Mouse (Mus musculus) forebrain, embryonic 11.5 days (tissue): ENCODE measurements around the gene Gm45713. TPM values are rescaled to one million over a fixed set of nuclear protein-coding genes. Genes with fewer than 3 reads are reported as not detected.

ENCODE experiments used
- ATAC-seq: fragments of 200-750 bp; cut with Nextera tagmentation; replicated peaks from 2 replicates; pipeline ENCODE4 v1.8.0; 2017; ENCODE audit warnings: moderate TSS enrichment; ENCODE audit not compliant: low FRiP score
- DNase-seq: peaks from one replicate; pipeline ENCODE4 v3.0.0-alpha.2; 2017; ENCODE audit warnings: low spot score
- H3K27ac ChIP-seq: fragments of 300-500 bp; sonication (generic); 2 replicates; pipeline ENCODE4 v1.5.1; 2014; ENCODE audit warnings: low read depth, low read length
- H3K27me3 ChIP-seq: fragments of 300-500 bp; sonication (generic); 2 replicates; pipeline ENCODE4 v1.6.1; 2014; ENCODE audit warnings: mild to moderate bottlenecking, low read length, mixed read lengths; ENCODE audit not compliant: control insufficient read depth, insufficient read depth
- H3K36me3 ChIP-seq: fragments of 300-500 bp; sonication (generic); 2 replicates; pipeline ENCODE4 v1.6.1; 2014; ENCODE audit warnings: mild to moderate bottlenecking, low read length, moderate library complexity, mixed read lengths; ENCODE audit not compliant: control insufficient read depth, insufficient read depth
- H3K4me1 ChIP-seq: fragments of 300-500 bp; sonication (generic); replicated peaks from 2 replicates; pipeline ENCODE4 v1.6.1; 2014; ENCODE audit warnings: low read length, mixed read lengths; ENCODE audit not compliant: control insufficient read depth, insufficient read depth
- H3K4me2 ChIP-seq: fragments of 300-500 bp; sonication (generic); 2 replicates; pipeline ENCODE4 v1.6.1; 2014; ENCODE audit warnings: low read depth, mild to moderate bottlenecking, low read length, moderate library complexity, mixed read lengths; ENCODE audit not compliant: severe bottlenecking
- H3K4me3 ChIP-seq: fragments of 300-500 bp; sonication (generic); 2 replicates; pipeline ENCODE4 v1.5.1; 2014; ENCODE audit warnings: low read depth, low read length
- H3K9ac ChIP-seq: fragments of 300-500 bp; sonication (generic); 2 replicates; pipeline ENCODE4 v1.6.1; 2014; ENCODE audit warnings: low read length
- H3K9me3 ChIP-seq: fragments of 300-500 bp; sonication (generic); 2 replicates; pipeline ENCODE4 v1.6.1; 2016; ENCODE audit warnings: low read length, mixed read lengths; ENCODE audit not compliant: control insufficient read depth
- WGBS: fragments of 180-500 bp; shearing (Covaris S2); extraction: QIAGEN DNeasy Blood & Tissue Kit; methylation state at CpG from one replicate; pipeline ENCODE4 v1.1.7; 2014; 5-methylcytosine and 5-hydroxymethylcytosine counted together
- polyA plus RNA-seq: library from polyadenylated mRNA; unstranded; fragments of >200 nt; fragmentation: Nextera tagmentation; extraction: Ambion mirVana; gene quantifications from 2 replicates; pipeline ENCODE4 v1.2.1, GENCODE M21; 2014

Gene Gm45713
- polyA plus RNA-seq: 0.45 and 0.55 TPM in 2 replicates

DNA sequence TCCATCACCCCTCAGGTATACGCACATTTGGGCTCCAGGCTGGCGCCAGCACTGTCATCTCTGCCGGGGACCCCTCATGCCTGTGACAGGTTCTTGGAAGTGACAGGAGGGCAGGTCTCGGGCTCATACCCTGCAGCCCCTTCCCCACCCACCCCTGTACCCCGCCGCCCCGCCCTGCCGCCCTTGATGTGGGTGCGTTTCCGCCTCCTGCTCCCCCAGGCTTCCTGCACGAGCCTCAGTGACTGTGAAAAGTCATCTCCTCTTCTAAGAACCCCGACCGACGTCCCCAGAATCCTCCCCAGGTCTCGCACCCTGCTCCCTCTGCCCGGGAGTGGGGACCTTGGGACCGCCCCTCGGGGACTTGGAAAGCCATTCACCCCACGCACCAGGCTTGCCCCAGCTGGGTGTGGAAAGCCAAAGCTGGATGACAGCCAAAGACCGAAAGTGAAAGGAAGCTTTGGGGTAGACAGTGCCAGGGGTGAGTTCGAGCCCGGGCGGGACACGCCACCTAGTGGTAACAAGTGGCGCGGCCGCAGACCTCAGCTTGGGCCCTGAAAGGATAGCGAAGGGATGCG lies at the start of gene Gm45713, which contains the start of gene Flt3l:
Gm45713 (minus strand) TSS at position 239 of the 575 bp plus-strand sequence.
Flt3l (minus strand) TSS at position 440 of the 575 bp plus-strand sequence.
- DNase-seq: peak; percentile 91
- peak within 1 kb of the TSS; percentile 6; the same call in 1 of the 2 replicates for H3K27ac ChIP-seq
- H3K27me3 ChIP-seq: peaks cover 2% of the 10 kb centered on the region; the same call in 1 of the 2 replicates
- no peaks in the 10 kb centered on the region for H3K9me3 ChIP-seq
- peak within 1 kb of the TSS; percentile 74 for H3K4me2 ChIP-seq
- peak; percentile 77 for ATAC-seq
- H3K36me3 ChIP-seq: no peaks in the 10 kb centered on the region
- H3K4me3 ChIP-seq: peak within 1 kb of the TSS; percentile 40
- peaks cover 4% of the 10 kb centered on the region; the same call in 1 of the 2 replicates for H3K4me1 ChIP-seq
- WGBS: 4% methylated on average over 29 of the region's 29 CpGs
- peak within 1 kb of the TSS; percentile 61 for H3K9ac ChIP-seq

DNA sequence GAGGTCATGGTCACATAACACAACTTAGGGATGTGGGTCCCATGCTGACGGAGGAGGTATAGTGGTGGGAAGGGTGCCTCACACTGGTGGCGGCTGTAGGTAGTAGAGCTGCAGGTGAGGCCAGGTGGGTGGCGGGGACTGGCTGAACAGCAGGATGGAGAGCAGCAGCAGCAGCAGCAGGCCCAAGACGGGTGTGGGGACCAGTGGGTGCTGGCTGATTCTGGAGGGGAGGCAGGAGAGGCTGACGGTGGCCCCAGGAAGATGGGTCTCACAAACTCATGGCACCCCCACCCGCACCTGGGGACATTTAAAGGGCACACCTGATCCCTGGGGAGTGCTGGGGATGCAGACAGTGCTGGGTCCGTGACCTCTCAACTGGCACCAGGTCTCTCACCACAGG lies 47.6 kb upstream of the Gm45713 start:
- no peak overlapping the region for H3K9ac ChIP-seq
- H3K27me3 ChIP-seq: peaks cover 61% of the 10 kb centered on the region
- DNase-seq: no peak
- H3K4me3 ChIP-seq: no peak overlapping the region
- H3K4me2 ChIP-seq: no peak overlapping the region
- H3K9me3 ChIP-seq: no peaks in the 10 kb centered on the region
- H3K4me1 ChIP-seq: peaks cover 6% of the 10 kb centered on the region; the same call in 1 of the 2 replicates
- no peak overlapping the region for H3K27ac ChIP-seq
- H3K36me3 ChIP-seq: no peaks in the 10 kb centered on the region
- no peak for ATAC-seq
- WGBS: 69% methylated on average over 7 of the region's 7 CpGs

DNA sequence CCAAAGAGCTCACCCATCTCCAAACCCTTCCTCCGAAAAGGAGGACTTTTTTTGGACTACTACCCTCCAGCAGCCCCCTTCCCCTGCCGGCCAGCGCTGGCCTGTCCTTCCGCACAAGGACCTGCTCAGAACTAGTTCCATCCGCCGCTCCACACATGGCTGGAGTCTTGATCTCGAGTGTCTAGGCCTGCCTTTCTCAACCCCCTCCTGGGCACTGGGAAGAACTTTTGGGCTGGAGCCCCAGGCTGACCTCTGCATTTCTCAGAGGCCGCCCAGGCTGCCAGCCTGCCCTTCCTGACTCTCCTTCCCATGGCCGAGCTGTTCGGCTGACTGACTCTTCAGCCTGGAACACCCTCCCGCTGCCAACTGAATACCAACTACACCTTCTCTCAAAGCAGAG lies 46.6 kb upstream of the Gm45713 start:
- Histone ChIP-seq H3K9me3 (no peaks in the 10 kb centered on the region), H3K9ac (no peak overlapping the region), H3K4me3 (peak overlapping the region; percentile 15; the same call in 1 of the 2 replicates), H3K27me3 (peaks cover 72% of the 10 kb centered on the region), H3K36me3 (no peaks in the 10 kb centered on the region), H3K4me2 (peak overlapping the region; percentile 51), H3K27ac (no peak overlapping the region), H3K4me1 (peaks cover 6% of the 10 kb centered on the region; the same call in 1 of the 2 replicates)
- WGBS: 16% methylated on average over 11 of the region's 11 CpGs
- ATAC-seq: 0 out of 2 replicates have a peak, but pooled peaks have one; percentile 8
- DNase-seq: no peak

DNA sequence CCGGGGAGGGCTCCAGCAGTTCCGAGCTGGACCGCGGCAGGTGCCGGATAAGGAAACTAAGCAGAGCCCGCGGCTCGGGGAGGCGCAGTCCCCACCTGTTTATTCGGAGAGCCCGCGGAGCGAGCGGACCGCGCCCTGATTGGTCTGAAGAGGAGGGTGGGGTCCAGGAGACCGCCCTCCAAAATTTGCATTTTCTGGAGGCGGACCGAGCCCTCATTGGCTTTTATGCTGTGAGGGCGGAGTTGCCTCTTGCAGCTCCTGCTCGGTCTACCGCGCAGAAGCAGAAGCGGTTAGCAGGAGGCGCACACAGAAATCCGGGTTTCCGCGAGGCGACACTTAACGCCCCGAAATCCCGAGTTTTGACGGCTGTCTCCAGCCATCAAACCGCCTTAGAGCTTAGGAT lies 46.2 kb upstream of the Gm45713 start:
- no peaks in the 10 kb centered on the region for H3K9me3 ChIP-seq
- H3K9ac ChIP-seq: no peak overlapping the region
- H3K4me2 ChIP-seq: peak overlapping the region; percentile 51
- WGBS: under 1% methylated on average over 34 of the region's 34 CpGs
- H3K36me3 ChIP-seq: no peaks in the 10 kb centered on the region
- peaks cover 76% of the 10 kb centered on the region for H3K27me3 ChIP-seq
- peaks cover 6% of the 10 kb centered on the region; the same call in 1 of the 2 replicates for H3K4me1 ChIP-seq
- peak overlapping the region; percentile 15; the same call in 1 of the 2 replicates for H3K4me3 ChIP-seq
- DNase-seq (peak; percentile 89), ATAC-seq (peak; percentile 88)
- no peak overlapping the region for H3K27ac ChIP-seq

DNA sequence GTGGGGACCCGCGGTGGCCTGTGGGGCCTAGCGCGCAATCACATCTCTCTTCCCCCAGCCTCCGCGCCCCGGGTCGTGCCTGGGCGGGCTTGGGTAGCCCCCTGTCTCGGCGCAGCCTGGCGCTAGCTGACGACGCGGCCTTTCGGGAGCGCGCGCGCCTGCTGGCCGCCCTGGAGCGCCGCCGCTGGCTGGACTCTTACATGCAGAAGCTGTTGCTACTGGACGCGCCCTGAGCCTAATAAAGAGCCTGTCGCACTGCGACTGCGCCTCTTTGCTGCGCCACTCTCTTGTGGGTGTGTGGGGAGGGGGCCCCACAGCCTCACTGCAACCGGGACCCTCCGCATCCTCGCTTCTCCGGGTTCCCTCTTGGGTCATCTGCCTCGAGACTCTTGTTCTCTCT lies 45.5 kb upstream of the Gm45713 start:
- H3K4me2 ChIP-seq: peak overlapping the region; percentile 32; the same call in 1 of the 2 replicates
- H3K9ac ChIP-seq: no peak overlapping the region
- ATAC-seq (peak; percentile 8; the same call in 1 of the 2 replicates), DNase-seq (peak; percentile 70)
- H3K27ac ChIP-seq: no peak overlapping the region
- peak overlapping the region; percentile 10; the same call in 1 of the 2 replicates for H3K4me3 ChIP-seq
- 4% methylated on average over 35 of the region's 35 CpGs for WGBS
- no peaks in the 10 kb centered on the region for H3K9me3 ChIP-seq
- H3K4me1 ChIP-seq: peaks cover 6% of the 10 kb centered on the region; the same call in 1 of the 2 replicates
- no peaks in the 10 kb centered on the region for H3K36me3 ChIP-seq
- peaks cover 82% of the 10 kb centered on the region for H3K27me3 ChIP-seq

DNA sequence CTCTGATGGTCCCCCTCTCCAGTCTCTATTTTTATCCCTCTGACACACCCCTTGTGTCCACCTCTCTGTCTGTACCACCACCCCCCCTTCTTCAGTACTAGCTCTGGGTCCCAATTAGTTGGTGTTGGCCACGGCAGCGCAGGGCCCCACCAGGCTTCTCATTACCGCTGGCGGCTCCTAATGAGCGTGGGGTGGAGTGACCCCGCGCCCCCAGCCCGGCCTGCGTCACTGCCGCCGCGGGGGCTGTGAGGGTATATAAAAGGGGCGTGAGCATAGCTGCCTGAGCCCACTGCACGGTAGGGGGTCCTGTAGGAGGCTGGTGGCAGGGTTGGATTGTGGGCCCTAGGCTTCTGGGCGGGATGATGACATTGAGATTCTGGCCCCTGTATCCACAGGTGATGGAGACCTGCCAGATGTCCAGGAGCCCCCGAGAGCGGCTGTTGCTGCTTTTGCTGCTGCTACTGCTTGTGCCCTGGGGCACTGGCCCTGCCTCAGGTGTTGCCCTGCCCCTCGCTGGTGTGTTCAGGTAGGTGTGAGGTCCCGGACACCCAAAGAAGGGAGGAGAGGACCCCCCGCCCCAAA lies 45.0 kb upstream of the Gm45713 start, which contains the start of gene Pth2:
Pth2 (plus strand) TSS at position 100 of the 582 bp plus-strand sequence.
- Histone ChIP-seq H3K4me2 (peak within 1 kb of the TSS; percentile 32; the same call in 1 of the 2 replicates), H3K27ac (no peak within 1 kb of the TSS), H3K36me3 (no peaks in the 10 kb centered on the region), H3K9me3 (no peaks in the 10 kb centered on the region), H3K4me1 (peaks cover 10% of the 10 kb centered on the region), H3K4me3 (peak within 1 kb of the TSS; percentile 10; the same call in 1 of the 2 replicates), H3K9ac (no peak within 1 kb of the TSS), H3K27me3 (peaks cover 87% of the 10 kb centered on the region)
- WGBS: 11% methylated on average over 18 of the region's 20 CpGs
- no peak for ATAC-seq
- DNase-seq: no peak

DNA sequence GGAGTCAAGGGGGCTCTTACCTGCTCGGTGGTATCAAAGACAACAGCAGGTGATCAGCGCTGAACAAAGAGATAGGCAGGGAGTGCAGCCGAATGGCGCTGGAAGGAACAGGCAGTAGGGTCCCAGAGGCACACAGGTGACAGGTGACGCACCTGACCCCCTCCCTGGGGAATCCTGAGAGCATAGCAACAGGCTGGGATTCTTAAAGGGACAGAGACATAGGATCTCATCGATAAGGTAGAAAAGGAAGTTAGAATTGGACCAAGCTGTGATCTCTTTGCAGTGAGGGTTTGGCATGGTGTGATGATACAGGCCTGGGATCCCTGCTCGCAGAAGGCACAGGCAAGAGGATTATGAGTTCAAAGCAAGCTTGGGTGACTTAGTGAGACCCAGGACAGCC lies 43.4 kb upstream of the Gm45713 start, which contains the start of gene Gfy:
Gfy (minus strand) TSS at position 101 of the 400 bp plus-strand sequence.
- WGBS: 27% methylated on average over 7 of the region's 7 CpGs
- Histone ChIP-seq H3K4me1 (peaks cover 11% of the 10 kb centered on the region), H3K27me3 (peaks cover 99% of the 10 kb centered on the region), H3K9ac (no peak within 1 kb of the TSS), H3K4me3 (no peak within 1 kb of the TSS), H3K36me3 (no peaks in the 10 kb centered on the region), H3K4me2 (no peak within 1 kb of the TSS), H3K9me3 (no peaks in the 10 kb centered on the region), H3K27ac (no peak within 1 kb of the TSS)
- ATAC-seq (no peak), DNase-seq (no peak)

DNA sequence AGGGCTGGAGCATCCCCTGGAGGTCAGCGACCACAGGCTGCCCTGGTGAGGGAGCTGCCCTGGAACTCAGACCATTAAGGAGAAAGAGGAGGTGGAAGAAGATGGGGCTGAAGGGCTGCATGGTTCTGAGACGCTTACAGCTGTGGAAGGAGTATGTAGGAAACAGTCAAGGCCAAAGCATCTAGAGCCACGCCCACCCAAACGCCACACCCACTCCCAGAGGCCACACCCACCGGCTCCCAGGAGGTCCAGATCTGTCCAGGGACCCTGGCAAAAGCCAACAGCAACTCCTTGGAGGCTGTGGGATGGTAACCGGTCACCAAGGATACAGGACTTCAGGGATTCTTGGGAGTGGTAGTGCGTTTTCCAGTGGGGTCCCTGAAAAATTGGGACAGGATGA lies 42.5 kb upstream of the Gm45713 start:
- 21% methylated on average over 7 of the region's 7 CpGs for WGBS
- no peak overlapping the region for H3K27ac ChIP-seq
- H3K4me2 ChIP-seq: no peak overlapping the region
- H3K36me3 ChIP-seq: no peaks in the 10 kb centered on the region
- no peak for DNase-seq
- peaks cover 95% of the 10 kb centered on the region for H3K27me3 ChIP-seq
- no peak for ATAC-seq
- no peaks in the 10 kb centered on the region for H3K9me3 ChIP-seq
- no peak overlapping the region for H3K9ac ChIP-seq
- H3K4me3 ChIP-seq: no peak overlapping the region
- H3K4me1 ChIP-seq: peaks cover 11% of the 10 kb centered on the region
